Comparison of ENCODE assay signal across 8 mouse cellular contexts in genomic region chr3:100921825-100922505, GRCm38 (mm10). TPM values are rescaled to one million over a fixed set of nuclear protein-coding genes. Genes with fewer than 3 reads are reported as not detected.
DNase-seq lines count a peak whose midpoint lies in the region; ATAC-seq and TF ChIP-seq lines count a peak whose summit lies in the region.

Gene Trim45, plus strand, starts transcription at chr3:100922202.

- under 1% methylated on average over 39 of the region's 39 CpGs for WGBS in forebrain, embryonic 10.5 days
- under 1% methylated on average over 39 of the region's 39 CpGs for WGBS in heart, embryonic 15.5 days
- WGBS in liver, embryonic 14.5 days (ENCODE audit: insufficient replicate concordance): under 1% methylated on average over 39 of the region's 39 CpGs
- under 1% methylated on average over 39 of the region's 39 CpGs for WGBS in neural tube, embryonic 11.5 days
- under 1% methylated on average over 39 of the region's 39 CpGs for WGBS in stomach, postnatal 0 days

- H3K9ac ChIP-seq in heart, embryonic 15.5 days: peak within 1 kb of the TSS; percentile 66
- peak within 1 kb of the TSS; percentile 83 for H3K9ac ChIP-seq in liver, embryonic 14.5 days (replicated peaks)
- H3K9ac ChIP-seq in neural tube, embryonic 11.5 days (ENCODE audit: low read length): peak within 1 kb of the TSS; percentile 64
- H3K9ac ChIP-seq in stomach, postnatal 0 days (ENCODE audit: low read length): peak within 1 kb of the TSS; percentile 75

- peak; percentile 98 for ATAC-seq in heart, embryonic 15.5 days (replicated peaks; ENCODE audit: insufficient number of reproducible peaks, insufficient read depth, low FRiP score, low read depth)
- ATAC-seq in liver, embryonic 14.5 days (ENCODE audit: insufficient read depth): peak; percentile 95
- peak; percentile 99 for ATAC-seq in neural tube, embryonic 11.5 days (ENCODE audit: insufficient read depth, low FRiP score, low TSS enrichment)
- ATAC-seq in stomach, postnatal 0 days (ENCODE audit: low FRiP score, low TSS enrichment): peak; percentile 99

- H3K27ac ChIP-seq in forebrain, embryonic 10.5 days: peak within 1 kb of the TSS; percentile 93
- H3K27ac ChIP-seq in heart, embryonic 15.5 days: peak within 1 kb of the TSS; percentile 78
- peak within 1 kb of the TSS; percentile 45; the same call in 1 of the 2 replicates for H3K27ac ChIP-seq in liver, embryonic 14.5 days
- H3K27ac ChIP-seq in neural tube, embryonic 11.5 days (ENCODE audit: low read depth, low read length): peak within 1 kb of the TSS; percentile 35; the same call in 1 of the 2 replicates
- peak within 1 kb of the TSS; percentile 80 for H3K27ac ChIP-seq in stomach, postnatal 0 days (replicated peaks)

- H3K36me3 ChIP-seq in forebrain, embryonic 10.5 days (replicated peaks): 0 out of 2 replicates have a peak, but pooled peaks cover 12% of the 10 kb centered on the region
- no peaks in the 10 kb centered on the region for H3K36me3 ChIP-seq in heart, embryonic 15.5 days
- H3K36me3 ChIP-seq in liver, embryonic 14.5 days (replicated peaks; ENCODE audit: control insufficient read depth, insufficient read depth, low read depth): no peaks in the 10 kb centered on the region
- H3K36me3 ChIP-seq in neural tube, embryonic 11.5 days (ENCODE audit: control insufficient read depth, insufficient read depth, low read length): no peaks in the 10 kb centered on the region; the same call in 1 of the 2 replicates
- no peaks in the 10 kb centered on the region for H3K36me3 ChIP-seq in stomach, postnatal 0 days (ENCODE audit: control insufficient read depth, insufficient read depth, low read length)

- H3K4me1 ChIP-seq in forebrain, embryonic 10.5 days: peaks cover 48% of the 10 kb centered on the region
- peaks cover 19% of the 10 kb centered on the region for H3K4me1 ChIP-seq in heart, embryonic 15.5 days (replicated peaks)
- H3K4me1 ChIP-seq in liver, embryonic 14.5 days (replicated peaks; ENCODE audit: control insufficient read depth in 2 of 2, insufficient read depth in 2 of 2, low read length in 1 of 2): peaks cover 2 to 16% of the 10 kb centered on the region in 2 experiments
- peaks cover 6% of the 10 kb centered on the region; the same call in 1 of the 2 replicates for H3K4me1 ChIP-seq in neural tube, embryonic 11.5 days (ENCODE audit: control insufficient read depth, insufficient read depth, low read length)
- peaks cover 8% of the 10 kb centered on the region for H3K4me1 ChIP-seq in stomach, postnatal 0 days (replicated peaks; ENCODE audit: control insufficient read depth, insufficient read depth)

- TF ChIP-seq CTCF in liver, embryonic 14.5 days (IDR thresholded peaks at IDR 0.05; ENCODE audit: low read depth): no peak
- no peak for TF ChIP-seq CTCF in stomach, postnatal 0 days (IDR thresholded peaks at IDR 0.05; ENCODE audit: low read depth)

- peak within 1 kb of the TSS; percentile 71 for H3K4me2 ChIP-seq in heart, embryonic 15.5 days
- H3K4me2 ChIP-seq in liver, embryonic 14.5 days (ENCODE audit: low read depth): peak within 1 kb of the TSS; percentile 78
- peak within 1 kb of the TSS; percentile 63 for H3K4me2 ChIP-seq in neural tube, embryonic 11.5 days (ENCODE audit: low read depth)
- H3K4me2 ChIP-seq in stomach, postnatal 0 days (replicated peaks; ENCODE audit: low read depth): peak within 1 kb of the TSS; percentile 58

- H3K9me3 ChIP-seq in forebrain, embryonic 10.5 days: no peaks in the 10 kb centered on the region
- no peaks in the 10 kb centered on the region for H3K9me3 ChIP-seq in heart, embryonic 15.5 days (replicated peaks)
- no peaks in the 10 kb centered on the region for H3K9me3 ChIP-seq in liver, embryonic 14.5 days (ENCODE audit: control insufficient read depth, low read length)
- no peaks in the 10 kb centered on the region for H3K9me3 ChIP-seq in neural tube, embryonic 11.5 days (ENCODE audit: control insufficient read depth, low read length)
- no peaks in the 10 kb centered on the region for H3K9me3 ChIP-seq in stomach, postnatal 0 days (ENCODE audit: control insufficient read depth, low read length)

- DNase-seq in CD8-positive naive resting alpha-beta T cell, adult 2 months (ENCODE audit: low read depth in 2 of 2, low spot score in 2 of 2): peak; percentile 94
- peak; percentile 97 for DNase-seq in c-Kit-positive CD71-negative TER-119-negative erythroid progenitor cells, embryonic 14.5 days (ENCODE audit: low read depth)
- DNase-seq in forebrain, embryonic 10.5 days (ENCODE audit: extremely low spot score, low spot score): peak; percentile 98
- DNase-seq in kidney, postnatal 25 days: peak; percentile 99 to 100
- DNase-seq in liver, embryonic 14.5 days (ENCODE audit: low read depth in 3 of 3, low spot score in 3 of 3): peak; percentile 97 to 98 (median 98)
- DNase-seq in neural tube, embryonic 11.5 days (ENCODE audit: low spot score): peak; percentile 98
- DNase-seq in stomach, postnatal 0 days (ENCODE audit: low spot score): peak; percentile 98

- TF ChIP-seq EP300 in liver, embryonic 14.5 days (IDR thresholded peaks at IDR 0.05; ENCODE audit: low read depth): no peak
- no peak for TF ChIP-seq EP300 in stomach, postnatal 0 days (optimal IDR thresholded peaks at IDR 0.05)

- H3K27me3 ChIP-seq in forebrain, embryonic 10.5 days (ENCODE audit: poor library complexity, severe bottlenecking): no peaks in the 10 kb centered on the region
- no peaks in the 10 kb centered on the region for H3K27me3 ChIP-seq in heart, embryonic 15.5 days
- no peaks in the 10 kb centered on the region for H3K27me3 ChIP-seq in liver, embryonic 14.5 days (ENCODE audit: control insufficient read depth, insufficient read depth, low read length)
- no peaks in the 10 kb centered on the region for H3K27me3 ChIP-seq in neural tube, embryonic 11.5 days (ENCODE audit: control insufficient read depth, insufficient read depth, low read length)
- no peaks in the 10 kb centered on the region for H3K27me3 ChIP-seq in stomach, postnatal 0 days (ENCODE audit: control insufficient read depth, insufficient read depth, low read length)

- H3K4me3 ChIP-seq in forebrain, embryonic 10.5 days: peak within 1 kb of the TSS; percentile 69
- peak within 1 kb of the TSS; percentile 61 for H3K4me3 ChIP-seq in heart, embryonic 15.5 days
- peak within 1 kb of the TSS; percentile 76 to 91 for H3K4me3 ChIP-seq in liver, embryonic 14.5 days (ENCODE audit: insufficient read depth in 1 of 2, low read depth in 2 of 2, low read length in 2 of 2)
- peak within 1 kb of the TSS; percentile 52 for H3K4me3 ChIP-seq in neural tube, embryonic 11.5 days (ENCODE audit: low read depth, low read length)
- H3K4me3 ChIP-seq in stomach, postnatal 0 days (ENCODE audit: low read depth, low read length): peak within 1 kb of the TSS; percentile 53

RNA-seq across cellular contexts. Expression of gene Trim45, which starts in this region (rescaled TPM):
- 4.6 and 5.3 TPM in 2 replicates for polyA plus RNA-seq in forebrain, embryonic 10.5 days (2016; fragmentation: Nextera tagmentation; extraction: Ambion mirVana)
- polyA plus RNA-seq in heart, embryonic 15.5 days (2015; fragmentation: Nextera tagmentation; extraction: Ambion mirVana): 3.4 and 4.6 TPM in 2 replicates
- polyA plus RNA-seq in liver, embryonic 14.5 days (2012; rRNA removed): 0.79 and 0.88 TPM in 2 replicates
- 0.43 and 0.56 TPM in 2 replicates for polyA plus RNA-seq in liver, embryonic 14.5 days (2014; fragmentation: Nextera tagmentation; extraction: Ambion mirVana)
- 5.0 TPM in 2 replicates for polyA plus RNA-seq in neural tube, embryonic 11.5 days (2014; fragmentation: Nextera tagmentation; extraction: Ambion mirVana)
- 2.6 and 2.8 TPM in 2 replicates for polyA plus RNA-seq in stomach, postnatal 0 days (2015; fragmentation: Nextera tagmentation; extraction: Ambion mirVana)

Comparison
In these comparisons a context has a peak if more than half of its experiments do, and no peak if none do; other contexts are left out.
1. Peak in every context shown above with its lines: DNase-seq, ATAC-seq, H3K4me3 ChIP-seq and H3K27ac ChIP-seq.
2. Peak in DNase-seq, ATAC-seq, H3K4me3 ChIP-seq, H3K27ac ChIP-seq, H3K9ac ChIP-seq and H3K4me2 ChIP-seq in liver, embryonic 14.5 days; RNA of the gene not detected or under 1 TPM.
3. H3K27ac ChIP-seq: peak in every context shown above with its lines; median percentile 93 in forebrain, embryonic 10.5 days; 80 in stomach, postnatal 0 days; 78 in heart, embryonic 15.5 days; 45 in liver, embryonic 14.5 days; 35 in neural tube, embryonic 11.5 days.